16 mouse cellular contexts compared by ENCODE assay signal in the genomic region with DNA sequence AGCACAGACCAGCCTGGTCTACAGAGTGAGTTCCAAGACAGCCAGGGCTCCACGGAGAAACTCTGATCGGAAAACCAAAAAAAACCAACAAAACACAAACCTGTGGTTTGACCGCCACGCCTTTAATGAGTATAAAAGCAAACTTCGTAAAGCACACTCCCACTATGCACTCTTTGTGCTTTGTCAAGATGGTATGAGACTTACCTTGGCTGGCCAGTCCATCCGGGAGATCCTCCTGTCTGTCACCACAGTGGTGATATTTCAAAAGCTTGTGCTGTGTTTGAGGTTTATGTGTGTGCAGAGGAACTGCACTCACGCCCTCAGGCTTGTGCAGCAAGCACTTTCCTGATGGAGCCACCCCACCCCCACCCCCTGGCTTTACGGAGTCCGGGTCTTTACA.
"Had no signal": no experiment of that assay in that cellular context is flagged by ENCODE, and none has a peak within 500 bp of the region (broad histone marks: within the 10 kb centered on the region; RNA-seq: fewer than 3 reads in every experiment).

No protein-coding gene starts in this region.

- H3K9ac ChIP-seq: neural tube, embryonic 12.5 days; neural tube, embryonic 13.5 days; neural tube, embryonic 15.5 days; stomach, embryonic 15.5 days had no signal

- H3K9me3 ChIP-seq: neural tube, embryonic 12.5 days; neural tube, embryonic 13.5 days; neural tube, embryonic 15.5 days; stomach, embryonic 15.5 days had no signal

- H3K27ac ChIP-seq: neural tube, embryonic 12.5 days; neural tube, embryonic 13.5 days; neural tube, embryonic 15.5 days had no signal

- H3K27me3 ChIP-seq: neural tube, embryonic 12.5 days; neural tube, embryonic 13.5 days; neural tube, embryonic 15.5 days; stomach, embryonic 15.5 days had no signal

- DNase-seq: retina, postnatal 1 day; right cerebral cortex, adult 18-20 months; right cerebral cortex, postnatal 14 days; right cerebral cortex, postnatal 25 days; right cerebral cortex, postnatal 4 days; spleen, adult 18-20 months; thymus, adult 18-20 months; thymus, adult 2 months; thymus, postnatal 14 days; thymus, postnatal 25 days; thymus, postnatal 36 days; thymus, postnatal 4 days had no signal

- H3K4me1 ChIP-seq: neural tube, embryonic 12.5 days; neural tube, embryonic 13.5 days; neural tube, embryonic 15.5 days; stomach, embryonic 15.5 days had no signal

- H3K4me2 ChIP-seq: neural tube, embryonic 12.5 days; neural tube, embryonic 13.5 days; neural tube, embryonic 15.5 days; stomach, embryonic 15.5 days had no signal

- H3K4me3 ChIP-seq: neural tube, embryonic 12.5 days; neural tube, embryonic 13.5 days; neural tube, embryonic 15.5 days; stomach, embryonic 15.5 days had no signal

- H3K36me3 ChIP-seq: stomach, embryonic 15.5 days had no signal
